Mouse (Mus musculus): ENCODE measurements at regions not wholly inside any gene's neighbourhood (a gene's known extent, or its start where the extent isn't known, plus 50 kb on each side); places are given as distances from the start of the nearest gene placed in this dataset.
"Not testable (repeated sequence)": the region's sequence is repeated elsewhere in the genome, so short reads cannot be mapped to it uniquely, and the experiment has no call there.

DNA sequence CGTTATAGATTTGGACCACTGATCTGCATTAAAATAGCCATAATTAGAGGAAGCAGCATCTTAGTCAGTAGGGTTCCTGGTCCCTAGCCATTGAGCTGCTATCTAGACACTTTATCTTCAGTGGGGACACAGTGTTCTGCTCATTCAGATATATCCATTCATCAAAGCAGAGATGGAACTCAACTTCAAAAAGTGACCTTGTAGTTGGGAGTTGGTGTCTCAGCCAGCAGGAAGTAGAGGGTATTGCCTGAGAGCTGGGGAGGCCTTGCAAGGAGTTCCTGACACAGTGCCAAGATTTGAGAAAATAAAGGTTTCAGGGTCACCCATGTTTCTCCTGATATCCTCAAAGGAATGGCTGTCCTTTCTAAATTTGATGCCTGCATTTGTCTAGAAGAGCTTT lies 304.7 kb upstream of the Shh start:
- no peak for DNase-seq (ENCODE audit: low spot score)

DNA sequence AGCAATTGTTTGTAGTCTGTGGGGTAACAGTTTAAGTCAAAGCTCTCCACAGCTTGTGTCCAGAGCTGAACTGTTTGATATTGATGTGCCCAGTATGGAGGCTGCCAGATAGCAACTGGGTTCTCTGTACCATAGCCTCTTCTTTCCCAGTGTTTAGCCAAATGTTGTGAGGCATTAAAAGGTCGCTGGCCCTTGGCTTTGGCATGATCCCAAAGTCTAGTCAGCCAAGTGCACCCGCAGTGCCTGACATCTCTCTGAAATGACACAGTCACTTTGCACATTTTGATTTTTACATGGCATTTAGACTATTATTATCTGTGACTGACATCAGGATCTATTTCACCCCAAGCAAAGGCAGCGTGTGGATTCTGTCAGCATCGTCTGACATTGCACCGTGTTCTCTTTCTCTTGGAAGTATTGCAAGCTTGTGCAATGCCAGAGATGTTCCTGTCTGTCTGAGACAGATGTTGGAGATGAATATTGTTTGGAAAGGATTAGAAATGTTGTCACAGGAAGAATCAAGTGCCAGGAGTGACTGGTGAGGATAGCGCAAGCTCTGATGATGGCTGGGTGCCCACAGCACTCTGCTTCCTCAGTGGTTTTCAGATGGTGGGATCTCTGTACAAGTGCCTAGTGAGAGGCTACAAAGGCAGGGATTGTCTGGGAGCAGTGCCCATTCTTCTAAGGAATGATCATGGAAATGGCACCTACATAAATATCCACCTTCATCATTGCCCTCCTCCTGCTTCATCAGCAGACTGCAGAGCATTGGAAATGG lies 289.3 kb upstream of the Shh start:
- DNase-seq (ENCODE audit: low spot score): no peak

DNA sequence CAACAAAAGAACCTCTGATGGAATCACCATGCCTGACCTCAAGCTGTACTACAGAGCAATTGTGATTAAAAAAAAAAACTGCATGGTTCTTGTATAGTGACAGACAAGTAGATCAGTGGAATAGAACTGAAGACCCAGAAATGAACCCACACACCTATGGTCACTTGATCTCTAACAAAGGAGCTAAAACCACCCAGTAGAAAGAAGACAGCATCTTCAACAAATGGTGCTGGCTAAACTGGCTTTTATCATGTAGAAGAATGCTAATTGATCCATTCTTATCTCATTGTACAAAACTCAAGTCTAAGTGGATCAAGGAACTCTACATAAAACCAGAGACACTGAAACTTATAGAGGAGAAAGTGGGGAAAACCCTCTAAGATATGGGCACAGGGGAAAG lies 284.8 kb upstream of the Shh start:
- DNase-seq (ENCODE audit: low spot score): not testable (repeated sequence)

DNA sequence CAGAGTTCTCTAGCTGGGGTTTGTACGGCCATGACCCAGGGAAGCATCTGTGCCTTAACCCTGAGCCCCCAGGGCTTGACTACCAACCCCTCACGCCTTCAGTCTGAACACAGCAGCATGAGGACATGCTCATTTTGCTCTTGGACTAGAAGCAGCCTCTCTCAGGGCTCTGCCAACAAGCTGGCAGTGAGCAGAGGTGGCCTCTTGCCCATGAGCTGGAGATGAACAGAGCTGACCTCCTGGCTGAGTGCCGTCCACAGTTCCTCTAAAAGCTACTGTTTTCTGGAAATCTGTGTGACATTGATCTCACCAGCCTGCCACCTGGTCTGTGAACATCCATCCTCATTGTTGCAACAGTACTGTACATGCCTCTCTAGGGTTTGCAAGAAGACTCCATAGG lies 267.7 kb upstream of the Shh start:
- DNase-seq (ENCODE audit: low spot score): no peak

DNA sequence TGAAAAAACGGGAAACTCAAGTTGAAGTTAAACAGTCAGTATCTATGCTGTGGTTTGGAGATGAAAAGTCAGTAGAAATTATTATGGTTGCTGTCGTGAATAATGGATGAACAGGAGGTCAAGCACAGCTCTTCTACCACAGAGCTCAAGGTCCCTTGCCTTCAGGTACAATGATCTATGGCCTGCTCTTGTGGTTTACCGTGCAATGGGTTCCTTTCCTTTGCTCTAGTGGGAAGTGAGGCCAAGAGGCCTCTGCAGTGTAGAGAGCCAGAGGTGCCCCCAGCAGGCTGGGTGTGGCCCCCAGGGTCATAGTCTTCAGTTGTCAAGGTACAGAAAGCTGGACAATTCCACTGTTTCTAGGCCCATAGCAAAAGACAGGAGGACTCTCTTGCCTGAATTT lies 255.0 kb upstream of the Shh start:
- no peak for DNase-seq (ENCODE audit: low spot score)

DNA sequence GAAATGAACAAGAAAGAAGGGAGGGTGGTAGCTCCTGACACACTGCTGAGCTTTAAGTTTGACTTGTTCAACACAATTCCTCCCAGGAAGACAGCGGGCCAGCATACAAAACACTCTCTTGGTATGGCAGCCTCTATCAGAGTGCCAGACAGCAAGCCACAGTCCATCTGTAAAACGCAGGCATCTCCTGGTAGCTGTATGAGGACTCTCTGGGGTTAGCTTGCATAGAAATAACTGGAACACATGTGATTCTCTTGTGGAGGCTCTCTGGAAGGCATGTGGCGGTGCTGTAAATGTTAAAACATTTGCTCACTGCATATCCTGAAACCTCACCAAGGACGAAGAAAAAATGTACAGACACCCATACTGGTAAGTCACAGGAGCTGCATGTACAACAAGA lies 247.9 kb upstream of the Shh start:
- DNase-seq (ENCODE audit: low spot score): no peak

DNA sequence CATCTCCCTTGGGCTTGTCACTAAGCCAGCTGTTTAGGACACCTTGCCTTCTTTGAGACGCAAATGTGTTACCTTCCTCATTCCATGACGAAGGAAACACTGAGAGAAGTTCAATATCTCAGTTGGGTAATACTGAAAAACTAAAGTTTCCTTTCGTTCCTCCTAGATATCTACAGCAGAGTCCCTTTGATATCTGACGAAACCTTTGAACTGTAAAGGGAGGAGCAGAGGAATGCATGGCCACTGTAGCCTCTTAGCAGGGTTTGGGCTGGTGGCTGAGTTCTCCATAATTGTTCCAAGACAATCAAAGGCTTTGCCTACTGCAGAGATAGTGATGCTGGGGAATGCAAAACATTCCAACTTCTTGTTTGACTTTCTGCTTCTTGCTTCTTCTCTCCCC lies 243.5 kb upstream of the Shh start:
- DNase-seq (ENCODE audit: low spot score): no peak

DNA sequence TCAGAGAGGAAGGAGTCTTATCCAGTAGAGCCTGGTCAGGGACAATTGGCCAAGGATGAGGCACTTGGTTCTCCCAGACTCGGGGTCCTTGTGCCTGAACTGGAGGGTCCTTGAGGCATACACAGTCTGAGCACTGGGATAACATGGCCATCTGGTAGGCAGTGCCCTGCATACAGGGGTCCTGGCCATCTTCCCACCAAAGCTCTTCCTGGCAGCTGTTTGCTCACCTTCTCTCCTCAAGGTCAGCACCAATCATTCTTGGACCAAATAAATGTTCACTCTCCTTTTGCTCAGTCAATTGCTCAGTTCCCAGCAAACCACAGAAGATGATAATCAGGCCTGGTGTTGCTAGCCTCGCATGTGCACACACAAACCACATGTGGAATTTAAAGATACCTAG lies 242.6 kb upstream of the Shh start:
- DNase-seq (ENCODE audit: low spot score): no peak

DNA sequence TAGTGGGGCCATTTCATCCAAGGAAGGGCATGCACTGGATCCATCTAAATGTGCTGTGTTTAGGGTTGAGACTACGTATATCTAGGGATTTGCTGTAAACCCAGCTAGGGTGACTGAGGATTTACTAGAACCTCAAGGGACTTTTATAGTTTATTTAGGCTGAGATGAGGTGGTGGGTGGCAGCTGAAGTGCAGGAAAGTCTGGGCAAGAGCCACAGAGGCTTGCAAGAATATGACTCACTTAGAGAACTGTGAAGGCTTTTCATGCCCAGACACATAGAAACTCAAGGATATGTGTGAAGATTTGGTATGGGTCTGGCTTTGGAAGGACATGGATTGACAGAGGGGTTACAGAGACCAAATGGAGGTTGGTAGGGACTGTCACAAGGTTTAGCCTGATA lies 237.3 kb upstream of the Shh start:
- DNase-seq (ENCODE audit: low spot score): no peak

DNA sequence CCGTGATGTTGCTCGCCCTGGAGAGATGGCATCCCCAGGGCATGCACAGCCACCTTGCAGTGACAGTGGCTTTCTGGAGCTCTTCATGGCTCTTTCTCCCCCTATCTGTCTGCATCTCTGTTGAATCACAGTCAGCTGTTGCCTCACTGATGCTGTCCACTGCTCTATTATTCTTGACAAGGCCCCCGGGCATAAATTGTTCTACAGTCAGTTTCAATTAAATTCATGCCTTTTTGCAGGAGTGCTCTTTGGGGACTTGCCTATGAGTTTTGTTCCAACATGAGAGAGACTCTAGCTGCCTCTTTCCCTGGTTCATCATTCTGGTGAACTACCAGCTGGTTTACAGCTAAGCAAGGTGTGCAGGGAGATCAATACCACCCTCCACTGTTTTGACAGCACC lies 229.9 kb upstream of the Shh start:
- no peak for DNase-seq (ENCODE audit: low spot score)

DNA sequence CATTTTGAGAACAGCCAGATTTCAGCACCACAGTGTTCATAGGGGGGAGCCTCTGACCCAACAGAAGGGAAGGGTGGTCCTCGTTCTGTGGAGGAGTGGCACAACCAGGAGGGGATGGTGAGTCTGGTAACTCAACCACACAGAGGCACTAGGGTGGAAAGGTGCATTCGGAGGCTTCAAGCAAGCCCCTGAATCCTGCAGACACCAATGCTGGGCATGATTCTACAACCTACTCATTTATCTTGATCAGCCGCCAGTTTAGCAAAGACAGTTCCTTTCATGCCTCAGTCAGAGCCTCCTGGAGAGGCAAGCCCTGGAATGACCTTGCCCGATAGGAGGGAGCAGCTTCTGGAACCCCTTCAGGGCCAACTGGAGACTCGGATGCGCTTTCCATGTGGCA lies 223.1 kb upstream of the Shh start:
- no peak for DNase-seq (ENCODE audit: low spot score)

DNA sequence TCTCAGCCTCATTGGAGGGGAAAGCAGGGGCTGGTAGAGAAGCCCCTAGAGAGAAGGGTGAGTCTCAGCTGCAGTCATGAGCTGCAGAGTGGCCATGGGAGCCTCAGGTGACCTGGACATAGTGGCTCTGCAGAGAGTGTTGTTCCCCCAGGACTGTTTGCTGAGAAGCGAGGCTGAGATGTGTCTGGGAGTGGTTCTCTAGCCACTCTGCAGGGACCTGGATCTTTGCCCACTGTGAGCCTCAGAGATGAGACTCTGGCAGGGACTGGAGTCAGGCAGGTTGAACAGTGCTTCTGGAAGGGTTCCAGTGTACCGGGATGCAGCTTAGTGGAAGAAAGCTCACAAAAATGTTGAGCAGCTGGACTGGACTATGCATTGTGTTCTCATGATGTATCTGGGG lies 222.6 kb upstream of the Shh start:
- DNase-seq (ENCODE audit: low spot score): no peak

DNA sequence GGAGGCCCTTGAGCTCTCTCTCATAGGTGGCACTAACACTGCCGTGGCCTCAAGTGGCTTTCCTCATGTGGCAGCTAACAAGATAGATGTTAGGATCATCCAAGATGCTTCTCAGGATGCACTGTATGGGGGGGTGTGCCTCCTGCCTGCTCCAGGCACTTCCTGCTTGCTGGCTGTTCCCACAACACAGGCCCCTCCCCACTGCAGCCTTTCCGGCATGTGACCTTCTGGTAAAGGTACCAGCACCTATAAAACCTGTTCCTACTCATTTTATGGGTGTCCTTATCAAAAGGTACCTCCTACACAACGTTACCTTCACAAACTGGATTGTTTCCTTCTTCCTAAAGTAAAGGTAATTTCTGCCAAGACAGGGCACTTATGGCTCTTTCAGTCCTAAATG lies 222.1 kb upstream of the Shh start:
- DNase-seq (ENCODE audit: low spot score): no peak

DNA sequence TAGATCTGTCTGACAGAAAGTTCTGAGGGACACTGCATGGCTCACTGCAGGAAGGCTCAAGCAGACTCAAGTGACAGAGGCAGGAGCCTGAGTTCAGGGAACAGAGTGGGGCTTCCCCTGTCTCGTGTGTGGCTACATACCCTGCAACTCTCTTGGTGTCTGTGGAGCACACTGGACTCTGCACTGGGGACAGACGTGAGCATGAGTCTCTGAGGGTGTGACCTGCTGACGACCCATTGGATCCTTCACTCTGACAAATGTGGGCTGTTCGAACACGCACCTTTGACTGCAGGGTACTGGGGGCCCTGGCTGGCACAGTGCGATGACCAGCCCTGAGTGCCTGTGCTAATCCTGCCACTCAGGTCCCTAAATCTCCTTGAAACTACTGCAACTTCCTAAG lies 215.8 kb upstream of the Shh start:
- DNase-seq (ENCODE audit: low spot score): no peak

DNA sequence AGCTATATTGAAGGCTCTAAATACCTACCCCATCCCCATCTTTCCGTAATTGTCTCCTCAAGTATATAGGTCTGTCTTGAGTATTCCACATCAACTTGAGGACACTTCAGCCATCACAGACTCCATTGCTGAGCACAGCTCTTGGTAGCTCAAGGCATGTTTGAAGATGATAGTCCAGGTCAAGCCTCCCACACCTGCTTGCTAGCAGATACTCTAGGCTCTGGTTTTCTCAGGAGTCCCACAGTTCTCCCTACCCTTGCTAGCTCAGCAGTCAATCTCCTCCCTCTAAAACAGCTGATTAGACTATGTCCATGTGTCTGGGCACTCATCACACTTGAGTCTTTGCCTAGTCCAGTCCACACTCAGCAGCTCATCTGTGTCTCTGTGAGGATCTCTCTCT lies 213.3 kb upstream of the Shh start:
- no peak for DNase-seq (ENCODE audit: low spot score)

DNA sequence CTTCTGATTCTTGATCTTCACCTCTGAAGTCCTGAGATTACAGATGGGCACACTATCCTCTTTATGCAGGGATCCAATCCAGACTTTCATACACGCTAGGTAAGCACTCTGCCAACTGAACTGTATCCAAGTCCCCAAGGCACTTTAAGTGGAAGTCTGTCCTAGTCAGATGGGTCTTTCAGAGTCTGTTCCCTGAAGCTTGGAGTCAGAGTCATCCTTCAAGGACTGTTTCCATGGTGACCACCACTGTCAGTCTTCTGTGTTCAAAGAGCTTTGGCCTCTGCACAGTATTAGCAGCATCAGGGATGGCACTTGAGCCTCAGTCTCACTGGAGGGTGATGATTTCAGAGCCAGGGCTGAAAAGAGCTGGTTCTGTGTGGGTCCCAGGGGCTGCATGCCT lies 212.7 kb upstream of the Shh start:
- DNase-seq (ENCODE audit: low spot score): no peak

DNA sequence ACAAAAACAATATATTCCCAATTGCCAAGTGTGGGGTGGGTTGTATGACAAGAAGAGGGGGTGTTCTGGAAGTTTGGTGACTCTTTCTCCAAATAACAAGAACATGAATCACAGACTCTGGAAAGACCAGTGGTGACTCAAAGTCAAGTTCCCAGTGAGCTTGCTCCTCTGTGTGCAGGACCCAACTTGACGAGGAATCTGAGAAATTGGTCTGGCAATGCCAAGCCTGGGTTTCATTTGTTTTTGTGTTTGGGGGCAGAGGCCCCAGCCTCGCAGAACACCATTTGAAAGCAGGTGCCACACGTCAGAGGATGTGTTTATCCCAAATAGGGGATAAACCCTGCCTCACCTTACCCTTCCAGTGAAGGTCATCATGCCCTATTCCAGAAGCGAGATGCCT lies 163.1 kb upstream of the Shh start:
- DNase-seq (ENCODE audit: low spot score): no peak

DNA sequence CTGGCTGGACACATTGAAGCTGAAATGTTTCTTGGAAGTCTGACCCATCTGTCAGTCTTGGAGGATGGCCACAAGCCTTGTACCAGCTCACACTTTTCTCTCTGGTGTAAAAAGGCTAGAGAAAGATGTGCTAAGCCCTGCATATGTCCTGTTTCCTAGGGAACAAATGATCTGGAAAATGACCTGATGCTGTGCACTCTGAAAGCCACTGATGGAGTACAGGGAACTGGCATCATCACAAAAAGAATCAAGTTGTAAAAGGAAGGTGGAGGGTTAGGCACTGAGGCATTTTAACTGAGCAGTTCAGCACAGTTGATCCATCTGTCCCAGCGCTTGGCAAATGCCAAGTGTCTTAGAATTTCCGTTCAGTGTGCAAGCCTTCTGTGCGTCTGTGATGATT lies 144.8 kb upstream of the Shh start:
- DNase-seq (ENCODE audit: low spot score): no peak

DNA sequence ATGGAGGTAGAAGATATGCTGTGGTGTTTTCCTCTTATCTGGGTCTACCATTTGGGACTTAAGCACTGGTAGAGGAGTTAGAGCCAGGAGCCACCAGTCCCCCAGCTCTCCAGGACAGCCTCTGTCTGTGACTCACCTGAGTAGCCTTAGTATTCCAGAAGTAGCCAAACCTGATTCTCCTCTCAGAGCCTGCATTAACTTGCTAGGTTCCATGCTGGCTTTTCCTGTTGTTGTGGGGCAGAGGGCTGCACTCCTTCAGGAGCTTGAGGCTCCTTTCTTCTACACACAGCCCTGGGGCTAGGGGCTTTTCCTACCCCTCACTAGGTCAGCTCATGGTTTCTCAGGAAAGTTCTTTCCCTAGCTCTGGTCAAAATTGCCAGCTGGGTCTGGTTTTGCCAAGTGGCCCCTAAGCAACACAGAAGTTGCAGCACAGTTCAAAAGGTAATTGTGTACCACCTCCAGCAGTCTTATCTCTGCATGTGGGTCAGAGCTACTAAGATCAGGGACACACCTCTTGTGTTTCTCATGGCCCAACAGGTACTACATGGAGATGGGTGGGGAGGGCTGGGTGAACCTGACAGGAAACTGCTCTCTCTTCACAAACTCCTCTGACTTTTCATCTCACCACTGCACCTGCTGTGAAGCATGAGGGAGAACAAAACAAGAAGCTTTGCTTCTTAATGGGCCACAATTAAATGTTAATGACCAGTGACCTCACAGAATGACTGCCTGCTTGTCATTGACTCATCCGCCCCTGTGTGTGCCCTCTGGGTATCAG lies 129.7 kb upstream of the Shh start:
- DNase-seq (ENCODE audit: low spot score): no peak

DNA sequence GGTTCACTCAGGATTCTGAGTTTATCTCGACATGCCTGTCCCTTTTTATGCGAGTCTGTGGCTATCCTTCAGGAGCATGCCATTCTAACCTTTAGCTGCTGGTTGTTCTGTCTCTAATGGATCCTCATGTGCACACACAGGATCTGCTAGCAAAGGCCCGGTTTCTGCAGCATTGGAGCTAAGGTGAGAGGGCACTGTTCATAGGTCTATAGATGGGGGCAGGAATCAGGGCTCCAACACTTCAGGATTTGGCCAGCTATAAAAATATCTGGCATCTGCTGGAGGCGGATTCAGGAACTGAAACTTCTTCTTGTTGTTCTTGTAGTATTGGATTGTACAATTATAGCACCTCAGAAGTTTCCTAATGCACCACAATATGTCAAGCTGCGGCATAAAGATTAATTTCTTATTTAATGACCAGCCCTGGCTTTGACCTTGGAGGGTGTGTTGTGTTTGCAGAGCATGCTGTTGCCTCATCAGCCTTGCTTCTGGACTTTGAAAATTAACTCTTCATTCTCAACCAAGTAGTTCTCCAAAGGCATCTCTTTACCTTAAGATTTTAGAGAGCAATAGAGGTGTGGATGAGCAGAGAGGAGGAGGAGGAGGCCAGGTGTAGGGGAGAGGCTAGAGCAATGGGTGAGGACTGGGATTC lies 104.4 kb upstream of the Shh start:
- no peak for DNase-seq (ENCODE audit: low spot score)

DNA sequence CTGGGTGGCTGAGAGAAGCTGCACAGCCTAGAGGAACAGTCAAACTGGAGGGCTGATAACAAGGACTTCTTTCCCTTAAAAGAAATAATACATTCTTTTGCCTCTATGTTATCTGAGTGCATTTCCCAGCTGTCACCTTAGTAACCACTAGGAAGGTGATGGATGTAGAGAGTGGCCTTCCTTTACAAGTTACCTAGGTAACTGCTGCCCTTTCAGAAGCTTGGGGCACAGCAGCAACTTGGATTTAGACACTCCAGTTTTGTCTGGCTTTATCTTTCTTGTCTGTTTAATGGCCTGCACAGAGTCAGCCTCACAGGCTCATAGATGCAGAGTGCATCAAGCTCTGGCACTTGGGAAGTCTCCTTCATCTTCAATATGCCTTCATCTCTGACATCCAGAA lies 101.4 kb upstream of the Shh start:
- no peak for DNase-seq (ENCODE audit: low spot score)

DNA sequence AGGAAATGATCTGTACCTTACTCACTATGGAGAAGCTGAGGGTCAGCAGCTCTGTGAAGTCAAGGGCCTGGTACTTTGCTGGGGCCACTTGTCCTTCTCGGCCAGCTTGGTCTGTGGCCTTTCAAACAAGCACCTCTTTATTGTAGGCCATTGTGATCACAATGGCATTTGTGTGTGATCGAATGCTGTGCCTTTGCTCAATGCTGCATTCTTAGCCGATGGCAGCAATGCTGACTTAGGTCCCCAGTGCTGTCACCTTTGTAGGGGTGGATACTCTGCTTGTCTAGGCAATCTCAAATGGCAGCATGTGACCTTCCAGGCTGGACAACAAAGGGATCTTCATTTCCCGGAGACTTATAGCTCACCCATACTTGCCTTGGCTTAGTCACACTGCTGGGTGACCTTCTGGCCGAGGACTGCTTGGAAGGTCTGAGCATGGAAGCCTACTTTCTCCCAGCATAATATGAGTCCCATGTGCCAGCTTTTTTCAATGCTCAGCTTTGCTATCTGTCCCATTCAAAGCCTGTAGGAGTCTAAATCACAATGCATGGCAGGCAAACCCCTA lies 100.4 kb upstream of the Shh start:
- no peak for DNase-seq (ENCODE audit: low spot score)

DNA sequence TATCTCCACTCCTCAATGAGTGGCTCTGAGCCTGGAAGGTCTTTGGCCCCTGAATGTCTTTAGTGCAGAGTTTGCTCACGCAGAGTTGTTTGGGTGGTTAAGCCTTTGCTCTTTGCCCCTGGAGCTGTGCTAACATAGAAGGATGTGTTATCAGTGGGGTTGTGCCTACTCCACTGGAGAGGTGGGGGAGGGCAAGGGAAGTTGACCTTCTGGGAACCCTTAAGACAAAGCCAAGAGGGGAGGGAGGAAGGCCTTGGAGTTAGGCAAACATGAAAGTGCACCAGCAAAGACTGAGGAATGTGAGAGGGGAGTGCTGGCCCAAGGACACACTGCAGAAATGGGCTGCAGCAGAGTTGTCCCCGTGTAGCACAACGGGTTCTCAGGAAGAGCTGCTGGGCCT lies 96.3 kb upstream of the Shh start:
- DNase-seq (ENCODE audit: low spot score): no peak
